Mouse (Mus musculus) hindlimb bud, embryonic 11.5 days (tissue): ENCODE measurements around the gene Bcl11a.

Experiments
- DNase-seq: peaks from one replicate; pipeline ENCODE4 v3.0.0-alpha.2; 2012; ENCODE audit warnings: low read depth, low spot score; ENCODE audit errors: extremely low spot score

The Bcl11a gene

GRCm38 (mm10) chr11:24129358-24130185 lies 51.7 kb downstream of the Bcl11a start:
- DNase-seq, result no peak

DNA sequence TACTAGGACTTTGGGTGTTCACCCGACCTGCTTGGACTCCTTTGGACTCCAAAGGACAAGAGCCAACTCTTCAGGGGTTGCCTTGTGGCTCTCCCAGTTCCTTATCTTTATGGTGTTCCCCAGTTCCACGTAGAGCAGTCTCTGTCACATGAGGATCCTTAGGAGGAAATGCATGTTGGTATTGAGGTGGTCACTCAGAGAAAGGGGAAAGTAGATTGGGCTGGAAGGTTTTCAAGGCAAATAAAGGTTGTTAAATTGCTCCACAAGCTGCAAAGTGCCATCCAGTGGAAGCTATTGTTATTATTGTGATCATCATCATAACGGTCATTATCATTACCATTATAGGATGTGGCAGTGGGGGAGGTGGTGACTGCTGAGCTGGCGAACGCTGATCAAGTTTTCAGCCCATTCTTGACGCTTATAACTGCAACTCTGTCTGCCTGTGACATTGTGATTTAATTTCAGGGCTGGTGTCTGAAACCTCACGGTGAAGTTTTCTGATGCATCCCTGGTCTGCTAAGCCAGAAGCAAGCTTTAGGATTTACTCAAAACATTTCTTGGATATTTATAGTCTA lies 52.4 kb downstream of the Bcl11a start:
- DNase-seq, result no peak

- no peak for DNase-seq
These were observed 54.0 kb downstream of the Bcl11a start for GRCm38 (mm10) chr11:24131818-24132217.

- DNase-seq, result no peak
These were observed 54.5 kb downstream of the Bcl11a start for GRCm38 (mm10) chr11:24132358-24132757.

DNA sequence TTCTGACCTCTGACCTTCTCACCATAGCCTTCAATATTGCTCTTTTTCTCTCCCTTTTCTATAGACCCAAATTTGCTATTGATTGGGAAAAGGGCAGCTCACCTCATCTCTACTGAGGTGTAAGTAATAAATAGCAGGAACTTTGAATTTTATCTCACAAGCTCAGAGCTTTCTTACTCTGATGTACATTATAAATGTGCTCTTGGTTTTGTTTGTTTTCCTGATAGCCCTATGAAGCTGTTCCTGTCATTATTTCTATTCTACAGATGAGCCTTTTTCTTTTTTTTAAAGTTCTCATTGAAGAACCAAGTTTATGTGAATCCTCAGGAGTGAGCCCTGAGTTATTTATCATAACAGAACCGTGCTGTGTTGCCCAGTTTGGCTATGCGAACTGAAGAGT lies 55.0 kb downstream of the Bcl11a start:
- no peak for DNase-seq

DNA sequence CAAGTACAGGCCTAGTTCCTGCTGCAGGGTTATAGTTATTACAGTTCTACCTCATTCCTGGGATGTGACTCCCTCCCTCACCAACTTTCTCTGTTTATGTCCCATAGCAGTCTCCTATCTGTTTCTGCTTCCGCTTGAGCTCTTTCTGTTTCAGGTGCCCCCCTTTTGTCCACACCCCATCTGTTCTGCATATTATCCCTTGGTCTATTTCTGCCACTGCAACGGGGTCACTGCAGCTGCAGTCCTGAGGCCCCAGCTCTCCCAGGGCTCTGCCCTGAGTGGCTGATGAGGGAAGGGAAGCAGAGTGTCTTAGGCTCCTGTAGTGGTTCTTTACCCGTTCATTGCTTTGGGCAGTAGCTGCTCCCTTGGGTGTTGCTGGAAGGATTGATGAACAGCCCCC lies 55.6 kb downstream of the Bcl11a start:
- no peak for DNase-seq

- no peak for DNase-seq
These were observed 56.1 kb downstream of the Bcl11a start for GRCm38 (mm10) chr11:24133928-24134327.

GRCm38 (mm10) chr11:24135244-24135643 lies 57.4 kb downstream of the Bcl11a start:
- no peak for DNase-seq

GRCm38 (mm10) chr11:24136084-24136785 lies 58.4 kb downstream of the Bcl11a start:
- DNase-seq, result no peak

DNA sequence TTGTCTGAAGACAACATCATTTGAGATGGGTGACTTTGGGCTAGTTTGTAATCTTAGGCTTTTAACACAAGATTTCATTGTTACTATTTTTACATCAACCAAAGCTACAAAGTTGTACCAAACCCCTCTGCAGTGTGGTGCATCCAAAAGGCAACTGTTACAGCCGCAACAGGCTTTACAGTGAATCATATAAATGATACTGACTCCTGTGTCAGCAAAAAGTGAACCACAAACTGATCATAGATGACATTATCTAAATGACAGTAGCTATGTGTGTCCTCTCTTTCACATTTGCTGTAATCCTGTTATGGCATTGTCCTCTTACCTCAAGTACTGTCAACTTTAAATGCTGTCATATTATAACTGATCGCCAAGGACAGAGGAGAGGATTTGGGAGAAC lies 60.0 kb downstream of the Bcl11a start:
- DNase-seq, result no peak

GRCm38 (mm10) chr11:24138600-24139375 lies 60.9 kb downstream of the Bcl11a start:
- no peak for DNase-seq

GRCm38 (mm10) chr11:24139432-24139831 lies 61.6 kb downstream of the Bcl11a start:
- DNase-seq, result no peak

GRCm38 (mm10) chr11:24139952-24140351 lies 62.1 kb downstream of the Bcl11a start:
- no peak for DNase-seq

DNA sequence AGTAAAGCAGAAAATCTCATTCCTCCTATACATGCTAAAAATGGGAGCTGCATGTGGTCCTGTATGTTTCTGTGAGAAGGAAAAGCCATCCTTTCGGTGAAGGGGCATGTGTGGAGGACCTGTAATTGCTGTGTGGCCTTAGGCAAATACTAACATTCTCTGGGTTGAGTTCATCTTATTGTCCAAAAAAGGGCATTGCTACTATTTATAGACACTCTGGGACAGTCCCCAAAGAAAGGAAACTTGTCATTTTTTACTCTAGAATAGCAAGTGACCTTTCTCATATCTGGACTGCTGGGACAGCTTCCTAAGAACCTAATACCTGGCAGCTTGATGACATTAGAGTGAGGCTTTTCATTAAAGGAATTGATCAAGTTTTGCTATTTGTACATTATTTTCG lies 63.1 kb downstream of the Bcl11a start:
- DNase-seq, result no peak

GRCm38 (mm10) chr11:24141479-24142251 lies 63.8 kb downstream of the Bcl11a start:
- no peak for DNase-seq

GRCm38 (mm10) chr11:24142316-24142715 lies 64.5 kb downstream of the Bcl11a start:
- DNase-seq, result no peak

GRCm38 (mm10) chr11:24144159-24144946 lies 66.5 kb downstream of the Bcl11a start:
- no peak for DNase-seq

DNA sequence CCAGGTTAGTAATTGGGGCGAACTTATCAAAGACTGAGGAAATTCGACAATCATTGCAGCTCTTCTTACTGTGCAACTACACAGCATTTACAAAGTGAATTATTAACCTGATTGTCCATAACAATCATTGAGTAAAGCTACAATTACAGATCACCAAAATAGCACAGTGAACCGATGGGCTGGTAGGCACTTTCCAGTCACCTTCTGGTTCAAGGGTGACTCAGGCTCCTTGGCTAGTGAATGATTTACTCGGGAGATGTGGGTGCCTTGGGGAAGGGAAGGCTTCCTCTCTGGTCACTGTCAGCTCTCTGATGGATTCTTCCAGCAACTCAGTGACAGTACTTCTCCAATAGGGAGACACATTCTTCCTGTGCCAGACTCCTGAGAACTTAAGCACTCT lies 68.2 kb downstream of the Bcl11a start:
- no peak for DNase-seq

DNA sequence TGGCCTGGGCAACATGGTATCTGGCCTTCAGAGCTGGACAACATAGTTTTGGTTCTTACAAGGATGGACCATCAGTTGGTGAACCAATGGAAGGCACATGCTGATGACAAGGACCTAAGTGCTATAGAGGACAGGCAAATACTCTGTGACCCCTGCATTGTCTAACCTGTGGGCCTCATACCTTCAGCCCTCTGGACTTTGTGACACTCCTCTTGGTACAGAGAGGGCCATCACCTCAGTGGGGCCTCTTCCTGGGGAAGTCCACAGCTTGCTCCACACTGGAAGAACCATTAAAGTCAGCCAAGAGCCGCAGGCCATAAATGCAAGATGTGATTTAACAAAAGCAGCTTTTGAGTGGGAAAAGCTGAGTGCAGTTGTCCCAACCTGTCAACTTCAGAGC lies 68.6 kb downstream of the Bcl11a start:
- no peak for DNase-seq

GRCm38 (mm10) chr11:24147698-24148097 lies 69.8 kb downstream of the Bcl11a start:
- no peak for DNase-seq
